Mouse (Mus musculus) right cerebral cortex, postnatal 36 days (tissue): ENCODE data around the gene Vmn2r74.

ENCODE experiments used
- DNase-seq, 2 experiments: peaks; one replicate each; pipeline ENCODE4 v3.0.0; 2022; ENCODE audit warnings: low spot score in 2 of 2, mixed read lengths in 1 of 2

The Vmn2r74 gene

DNA sequence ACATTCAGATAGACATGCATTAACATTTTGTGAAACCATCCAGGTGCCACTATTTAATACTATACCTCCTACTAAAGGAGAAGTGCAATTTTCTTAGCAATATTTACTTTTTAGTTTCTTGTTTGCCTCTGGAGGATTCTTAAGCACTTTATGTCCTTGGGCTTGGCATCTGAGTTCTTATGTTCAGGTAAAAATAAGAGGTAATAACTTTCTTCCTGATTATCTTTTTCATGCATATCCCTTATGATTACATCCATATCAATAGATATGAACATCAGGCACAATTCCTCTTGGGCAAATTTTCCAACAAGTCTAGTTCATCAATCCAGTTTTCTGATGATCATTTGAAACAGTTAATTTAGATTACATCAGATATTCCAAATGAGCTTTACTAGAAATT is at the start of gene Vmn2r74:
Gene Vmn2r74 (minus strand): TSS at position 101 of the 400 bp plus-strand sequence.
- DNase-seq = no peak

DNA sequence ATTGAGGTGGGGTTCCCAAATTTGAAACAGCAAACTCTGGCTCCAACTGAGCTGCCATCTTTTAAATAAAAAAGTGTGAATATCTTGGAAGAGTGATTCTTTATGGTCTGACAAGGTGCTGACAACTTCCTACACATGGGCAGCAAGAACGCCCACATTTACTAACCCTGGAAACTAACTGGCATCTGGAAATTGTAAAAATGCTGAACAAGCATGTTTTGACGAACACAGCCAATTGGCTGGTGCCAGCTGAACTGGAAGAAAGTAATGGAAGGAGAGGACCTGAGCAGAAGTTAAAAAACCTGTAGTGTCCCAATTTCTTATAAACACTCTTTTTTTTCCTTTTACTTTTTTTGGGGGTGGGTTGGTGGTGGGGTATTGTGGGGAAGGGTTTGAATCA is 46.1 kb upstream of the Vmn2r74 start:
- DNase-seq = no peak
